Mouse (Mus musculus) lung, embryonic 15.5 days (tissue): ENCODE results near the gene Rps6kb2. TPM values are rescaled to one million over a fixed set of nuclear protein-coding genes. Genes with fewer than 3 reads are reported as not detected.

Source experiments
- ATAC-seq: fragments of 200-750 bp; cut with Nextera tagmentation; 2 replicates; pipeline ENCODE4 v1.8.0; 2017; ENCODE audit warnings: moderate number of reproducible peaks, borderline replicate concordance; ENCODE audit not compliant: low FRiP score, low TSS enrichment; ENCODE audit errors: extremely low read depth
- H3K27ac ChIP-seq: fragments of 300-500 bp; sonication (generic); 2 replicates; pipeline ENCODE4 v1.5.1; 2015; ENCODE audit warnings: moderate library complexity, mild to moderate bottlenecking, inconsistent platforms
- H3K27me3 ChIP-seq: fragments of 300-500 bp; sonication (generic); 2 replicates; pipeline ENCODE4 v1.6.1; 2015; ENCODE audit warnings: inconsistent platforms
- H3K36me3 ChIP-seq: fragments of 300-500 bp; sonication (generic); 2 replicates; pipeline ENCODE4 v1.6.1; 2015; ENCODE audit warnings: inconsistent platforms
- H3K4me1 ChIP-seq: fragments of 300-500 bp; sonication (generic); 2 replicates; pipeline ENCODE4 v1.6.1; 2015; ENCODE audit warnings: inconsistent platforms
- H3K4me2 ChIP-seq: fragments of 300-500 bp; sonication (generic); 2 replicates; pipeline ENCODE4 v1.6.1; 2015; ENCODE audit warnings: inconsistent platforms, mild to moderate bottlenecking, moderate library complexity
- H3K4me3 ChIP-seq: fragments of 300-500 bp; sonication (generic); 2 replicates; pipeline ENCODE4 v1.5.1; 2015; ENCODE audit warnings: mild to moderate bottlenecking, inconsistent platforms
- H3K9ac ChIP-seq: fragments of 300-500 bp; sonication (generic); 2 replicates; pipeline ENCODE4 v1.6.1; 2015; ENCODE audit warnings: inconsistent platforms
- H3K9me3 ChIP-seq: fragments of 300-500 bp; sonication (generic); 2 replicates; pipeline ENCODE4 v1.6.1; 2016; ENCODE audit warnings: inconsistent platforms
- WGBS: fragments of 180-500 bp; shearing (Covaris S2); methylation state at CpG from one replicate; pipeline ENCODE4 v1.1.7; 2015; 5-methylcytosine and 5-hydroxymethylcytosine counted together
- polyA plus RNA-seq: library from polyadenylated mRNA; unstranded; fragments of >200 nt; fragmentation: Nextera tagmentation; extraction: Ambion mirVana; gene quantifications from 2 replicates; pipeline ENCODE4 v1.2.1, GENCODE M21; 2015

The Rps6kb2 gene
- polyA plus RNA-seq, 1 experiment from 2014 or later, result 45.0 TPM

- ATAC-seq, result no peak
- WGBS, result 81% methylated on average over 22 of the region's 22 CpGs
- Histone ChIP-seq H3K27ac (no peak overlapping the region), H3K36me3 (peaks cover 14% of the 10 kb centered on the region), H3K4me3 (no peak overlapping the region), H3K4me2 (no peak overlapping the region), H3K9me3 (no peaks in the 10 kb centered on the region), H3K4me1 (peaks cover 16% of the 10 kb centered on the region), H3K27me3 (no peaks in the 10 kb centered on the region), H3K9ac (no peak overlapping the region)
Measured at GRCm38 (mm10) chr19:4150567-4151487, 12.3 kb downstream of the Rps6kb2 start.

GRCm38 (mm10) chr19:4149764-4150461 lies 13.2 kb downstream of the Rps6kb2 start:
- H3K27me3 ChIP-seq, result no peaks in the 10 kb centered on the region
- no peak overlapping the region for H3K9ac ChIP-seq
- H3K4me3 ChIP-seq, result no peak overlapping the region
- 93% methylated on average over 17 of the region's 17 CpGs for WGBS
- ATAC-seq, result no peak
- no peaks in the 10 kb centered on the region for H3K9me3 ChIP-seq
- no peak overlapping the region for H3K27ac ChIP-seq
- peak overlapping the region; percentile 82 for H3K4me2 ChIP-seq
- H3K4me1 ChIP-seq, result peaks cover 16% of the 10 kb centered on the region
- peaks cover 14% of the 10 kb centered on the region for H3K36me3 ChIP-seq

GRCm38 (mm10) chr19:4149283-4149682 lies 13.9 kb downstream of the Rps6kb2 start:
- H3K27ac ChIP-seq, result no peak overlapping the region
- H3K27me3 ChIP-seq, result no peaks in the 10 kb centered on the region
- H3K4me3 ChIP-seq, result peak overlapping the region; percentile 96
- ATAC-seq, result no peak
- 77% methylated on average over 11 of the region's 11 CpGs for WGBS
- H3K9me3 ChIP-seq, result no peaks in the 10 kb centered on the region
- H3K4me1 ChIP-seq, result peaks cover 16% of the 10 kb centered on the region
- peaks cover 14% of the 10 kb centered on the region for H3K36me3 ChIP-seq
- peak overlapping the region; percentile 93 for H3K9ac ChIP-seq
- peak overlapping the region; percentile 82 for H3K4me2 ChIP-seq

DNA sequence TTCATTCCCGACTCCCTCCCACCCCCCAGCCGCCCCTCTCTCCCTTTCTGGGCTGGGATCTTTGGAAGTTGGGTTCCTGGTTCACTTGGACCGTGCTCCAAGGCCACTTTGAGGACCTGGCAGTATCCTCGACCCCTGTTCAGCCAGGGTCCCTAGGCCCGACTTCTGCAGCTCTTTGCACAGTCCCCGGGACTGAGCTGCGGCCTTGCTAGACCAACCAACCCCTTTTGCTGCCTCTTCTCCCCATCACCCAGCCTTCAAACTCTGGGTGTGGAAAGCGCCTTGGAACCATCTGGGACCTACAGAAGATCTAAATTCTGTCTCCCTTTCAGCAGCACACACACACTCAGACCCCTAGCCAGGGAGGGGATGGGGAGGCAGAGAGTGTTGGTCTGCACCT lies 14.3 kb downstream of the Rps6kb2 start:
- Histone ChIP-seq H3K27me3 (no peaks in the 10 kb centered on the region), H3K9me3 (no peaks in the 10 kb centered on the region), H3K4me3 (peak overlapping the region; percentile 96), H3K4me2 (peak overlapping the region; percentile 82), H3K27ac (peak overlapping the region; percentile 72), H3K9ac (peak overlapping the region; percentile 93), H3K36me3 (peaks cover 13% of the 10 kb centered on the region), H3K4me1 (peaks cover 16% of the 10 kb centered on the region)
- 2% methylated on average over 7 of the region's 8 CpGs for WGBS
- no peak for ATAC-seq

DNA sequence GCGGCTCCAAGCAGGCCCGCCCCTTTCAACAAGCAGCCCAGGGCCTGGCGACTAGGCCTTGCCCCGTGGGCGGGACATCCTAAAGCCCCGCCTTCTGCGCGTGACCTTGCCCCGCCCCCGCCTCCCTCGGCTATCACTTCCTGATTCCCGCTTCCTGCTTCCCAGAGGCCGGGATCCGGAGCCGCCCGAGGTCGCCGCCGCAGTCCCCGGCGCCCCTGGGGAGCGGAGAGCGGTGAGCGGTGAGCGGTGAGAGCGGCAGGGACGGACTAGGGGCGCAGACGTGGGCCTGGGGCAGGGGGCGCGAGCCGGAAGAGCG lies 14.7 kb downstream of the Rps6kb2 start, which contains the start of gene Coro1b:
Gene Coro1b (plus strand): TSS at position 129 of the 316 bp plus-strand sequence.
- Histone ChIP-seq H3K4me2 (peak within 1 kb of the TSS; percentile 82), H3K4me1 (peaks cover 16% of the 10 kb centered on the region), H3K9ac (peak within 1 kb of the TSS; percentile 93), H3K9me3 (no peaks in the 10 kb centered on the region), H3K4me3 (peak within 1 kb of the TSS; percentile 96), H3K27me3 (no peaks in the 10 kb centered on the region), H3K27ac (peak within 1 kb of the TSS; percentile 72), H3K36me3 (peaks cover 10% of the 10 kb centered on the region)
- under 1% methylated on average over 32 of the region's 33 CpGs for WGBS
- peak; percentile 96 for ATAC-seq

DNA sequence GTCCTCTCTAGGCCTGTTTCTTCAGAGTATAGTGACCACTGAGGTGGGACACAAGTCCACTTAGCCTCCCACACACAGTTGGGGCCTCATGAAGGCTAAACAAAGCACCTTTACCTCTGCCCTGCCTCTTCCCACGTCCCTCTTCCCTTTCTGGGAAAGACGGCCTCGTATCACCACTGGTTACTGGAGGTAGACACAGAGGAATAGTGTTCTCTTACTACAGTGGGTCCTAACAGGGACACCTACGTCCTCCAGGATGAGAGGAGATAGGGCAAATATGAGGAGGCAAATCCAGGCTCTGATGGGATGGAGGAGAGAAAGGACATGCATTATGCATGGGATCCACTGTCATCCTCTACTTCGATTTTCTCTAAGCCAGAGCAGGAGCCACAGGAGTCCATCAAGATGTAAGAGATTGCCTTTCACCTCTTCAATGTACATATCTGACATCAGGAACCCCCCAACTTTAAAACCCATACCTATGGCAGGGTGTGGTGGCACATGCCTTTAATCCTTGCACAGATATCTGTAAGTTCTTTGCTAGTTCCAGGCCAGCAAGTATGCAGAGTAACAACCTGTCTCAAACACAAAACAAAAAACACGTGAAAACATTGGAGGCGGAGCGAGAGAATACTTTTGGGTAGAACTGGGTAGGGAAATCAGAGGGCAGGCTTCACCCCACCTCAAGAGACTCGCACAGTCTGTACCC lies 15.2 kb downstream of the Rps6kb2 start:
- Histone ChIP-seq H3K4me3 (peak overlapping the region; percentile 96), H3K4me2 (peak overlapping the region; percentile 82), H3K9me3 (no peaks in the 10 kb centered on the region), H3K9ac (peak overlapping the region; percentile 93; the same call in 1 of the 2 replicates), H3K4me1 (peaks cover 16% of the 10 kb centered on the region), H3K36me3 (peaks cover 6% of the 10 kb centered on the region; the same call in 1 of the 2 replicates), H3K27ac (no peak overlapping the region; the same call in 1 of the 2 replicates), H3K27me3 (no peaks in the 10 kb centered on the region)
- 38% methylated on average over 9 of the region's 9 CpGs for WGBS
- no peak; the same call in 1 of the 2 replicates for ATAC-seq

DNA sequence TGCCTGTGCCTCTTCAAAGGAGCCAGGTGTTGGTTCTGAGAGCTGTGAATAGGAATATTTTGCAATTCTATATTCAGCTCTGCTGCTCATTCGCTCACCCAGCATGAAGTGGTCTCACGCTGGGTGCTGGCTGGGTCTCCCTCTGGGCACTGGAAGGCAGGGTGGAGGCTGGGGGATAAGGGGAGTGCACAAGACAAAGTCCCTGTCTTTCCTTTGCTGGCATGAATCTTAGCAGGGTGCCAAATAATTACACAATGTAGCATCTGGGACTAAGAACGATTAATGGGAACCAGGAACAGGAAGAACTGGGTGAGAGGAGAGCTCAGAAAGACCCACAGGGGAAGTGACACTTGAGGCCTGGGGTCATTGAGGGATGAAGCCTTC lies 16.1 kb downstream of the Rps6kb2 start:
- Histone ChIP-seq H3K36me3 (peaks cover 6% of the 10 kb centered on the region; the same call in 1 of the 2 replicates), H3K4me1 (peaks cover 16% of the 10 kb centered on the region), H3K9me3 (no peaks in the 10 kb centered on the region), H3K27ac (no peak overlapping the region), H3K9ac (no peak overlapping the region), H3K4me2 (no peak overlapping the region), H3K4me3 (no peak overlapping the region), H3K27me3 (no peaks in the 10 kb centered on the region)
- ATAC-seq, result no peak
- 58% methylated on average over 3 of the region's 3 CpGs for WGBS

DNA sequence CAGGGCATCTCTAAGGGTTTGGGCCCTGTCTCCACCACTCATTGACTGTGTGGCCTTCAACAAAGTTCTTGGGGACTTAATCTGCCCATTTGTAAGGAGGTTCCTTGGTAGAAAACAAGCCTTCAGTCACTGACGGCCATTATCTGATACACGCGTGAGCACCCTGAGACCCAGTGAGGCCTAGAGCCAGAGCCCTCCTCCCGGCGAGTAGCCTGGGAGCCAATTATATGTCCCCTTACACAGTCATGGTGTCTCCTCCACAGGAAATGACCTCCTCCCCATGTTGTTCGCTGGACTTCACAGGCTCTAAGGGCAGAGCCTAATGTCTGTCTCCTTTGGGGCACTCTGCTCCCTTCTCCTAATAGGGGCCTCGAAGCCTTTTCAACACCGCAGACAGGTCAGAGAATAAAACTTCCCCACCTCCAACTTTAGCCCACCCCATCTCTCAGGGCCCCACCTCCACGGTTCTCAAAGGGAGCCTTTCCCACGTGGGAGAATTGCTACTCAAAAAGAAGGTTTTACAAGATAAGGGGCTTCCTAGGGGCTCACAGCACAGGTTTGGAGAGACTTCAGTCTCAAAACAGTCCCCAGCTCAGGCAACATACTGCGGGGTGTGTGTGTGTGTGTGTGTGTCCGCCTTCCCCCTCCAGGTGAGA lies 16.7 kb downstream of the Rps6kb2 start:
- Histone ChIP-seq H3K9me3 (no peaks in the 10 kb centered on the region), H3K4me3 (no peak overlapping the region), H3K9ac (no peak overlapping the region), H3K4me1 (peaks cover 16% of the 10 kb centered on the region), H3K27me3 (no peaks in the 10 kb centered on the region), H3K4me2 (no peak overlapping the region), H3K27ac (no peak overlapping the region), H3K36me3 (peaks cover 6% of the 10 kb centered on the region; the same call in 1 of the 2 replicates)
- ATAC-seq, result no peak
- 64% methylated on average over 12 of the region's 12 CpGs for whole genome bisulfite sequencing

DNA sequence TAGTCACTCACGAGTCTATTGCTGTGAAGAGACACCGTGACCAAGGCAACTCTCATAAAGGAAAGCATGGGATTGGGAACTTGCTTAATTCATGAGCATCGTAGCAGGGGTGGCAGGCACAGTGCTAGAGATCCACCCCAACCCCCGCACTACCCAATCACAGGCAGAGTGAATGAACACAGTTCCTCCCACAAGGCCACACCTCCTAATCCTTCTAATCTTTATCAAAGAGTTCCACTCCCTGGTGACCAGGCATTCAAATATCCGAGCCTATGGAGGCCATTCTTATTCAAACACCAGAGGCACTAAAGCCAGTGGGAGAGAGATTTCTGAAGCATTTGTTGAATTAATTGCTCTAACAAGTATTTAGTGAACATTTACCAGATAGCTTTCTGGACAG lies 17.2 kb downstream of the Rps6kb2 start:
- Histone ChIP-seq H3K27me3 (no peaks in the 10 kb centered on the region), H3K4me1 (peaks cover 16% of the 10 kb centered on the region), H3K9ac (no peak overlapping the region), H3K4me3 (no peak overlapping the region), H3K9me3 (no peaks in the 10 kb centered on the region), H3K36me3 (peaks cover 1% of the 10 kb centered on the region; the same call in 1 of the 2 replicates), H3K4me2 (no peak overlapping the region), H3K27ac (no peak overlapping the region)
- no peak for ATAC-seq
- WGBS, result 87% methylated on average over 5 of the region's 5 CpGs

- no peak overlapping the region for H3K4me3 ChIP-seq
- H3K4me1 ChIP-seq, result peaks cover 16% of the 10 kb centered on the region
- 69% methylated on average over 16 of the region's 16 CpGs for WGBS
- ATAC-seq, result no peak
- H3K27ac ChIP-seq, result no peak overlapping the region
- no peaks in the 10 kb centered on the region for H3K9me3 ChIP-seq
- H3K36me3 ChIP-seq, result no peaks in the 10 kb centered on the region
- H3K9ac ChIP-seq, result no peak overlapping the region
- no peaks in the 10 kb centered on the region for H3K27me3 ChIP-seq
- no peak overlapping the region for H3K4me2 ChIP-seq
Measured at GRCm38 (mm10) chr19:4144550-4145498, 18.3 kb downstream of the Rps6kb2 start.
